Mouse (Mus musculus): ENCODE measurements around the gene Atp8b4.

Atp8b4 gene

DNA sequence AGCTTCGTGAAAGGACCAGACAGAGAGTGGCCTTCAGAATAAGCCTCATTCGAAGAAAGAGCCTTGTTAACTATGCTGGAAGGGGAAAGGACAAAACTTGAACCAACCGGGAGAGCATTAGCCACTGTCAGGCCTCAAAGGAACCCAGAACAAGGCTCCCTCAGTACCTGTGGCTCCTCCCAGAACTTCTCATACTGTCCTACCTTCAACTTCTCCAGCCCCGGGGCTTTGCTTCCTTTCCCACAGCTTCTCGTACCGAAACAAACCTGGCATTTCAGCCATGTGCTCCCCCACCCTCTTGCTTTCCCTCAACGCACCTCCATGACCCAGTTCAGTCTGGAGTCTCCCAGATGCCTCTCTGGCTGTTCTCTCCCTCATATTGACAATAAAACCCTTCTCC, 160.3 kb downstream of the Atp8b4 start:
- Histone ChIP-seq H3K27me3 (ENCODE audit: control insufficient read depth, insufficient read depth, low read length, poor library complexity, severe bottlenecking) (no peaks in the 10 kb centered on the region), H3K36me3 (ENCODE audit: control insufficient read depth, insufficient read depth, low read length, poor library complexity, severe bottlenecking) (no peaks in the 10 kb centered on the region)
- DNase-seq (ENCODE audit: low read depth, low spot score) = no peak

GRCm38 (mm10) chr2:126339516-126339915, 161.0 kb downstream of the Atp8b4 start:
- H3K36me3 ChIP-seq (ENCODE audit: control insufficient read depth, insufficient read depth, low read length, poor library complexity, severe bottlenecking) = no peaks in the 10 kb centered on the region
- no peaks in the 10 kb centered on the region for H3K27me3 ChIP-seq (ENCODE audit: control insufficient read depth, insufficient read depth, low read length, poor library complexity, severe bottlenecking)
- no peak for DNase-seq (ENCODE audit: low read depth, low spot score)

GRCm38 (mm10) chr2:126337143-126337542, 163.3 kb downstream of the Atp8b4 start:
- Histone ChIP-seq H3K36me3 (ENCODE audit: control insufficient read depth, insufficient read depth, low read length, poor library complexity, severe bottlenecking) (no peaks in the 10 kb centered on the region), H3K27me3 (ENCODE audit: control insufficient read depth, insufficient read depth, low read length, poor library complexity, severe bottlenecking) (no peaks in the 10 kb centered on the region)
- no peak for DNase-seq (ENCODE audit: low read depth, low spot score)

GRCm38 (mm10) chr2:126331794-126332193, 168.7 kb downstream of the Atp8b4 start:
- Histone ChIP-seq H3K27me3 (ENCODE audit: control insufficient read depth, insufficient read depth, low read length, poor library complexity, severe bottlenecking) (no peaks in the 10 kb centered on the region), H3K36me3 (ENCODE audit: control insufficient read depth, insufficient read depth, low read length, poor library complexity, severe bottlenecking) (no peaks in the 10 kb centered on the region)
- no peak for DNase-seq (ENCODE audit: low read depth, low spot score)

DNA sequence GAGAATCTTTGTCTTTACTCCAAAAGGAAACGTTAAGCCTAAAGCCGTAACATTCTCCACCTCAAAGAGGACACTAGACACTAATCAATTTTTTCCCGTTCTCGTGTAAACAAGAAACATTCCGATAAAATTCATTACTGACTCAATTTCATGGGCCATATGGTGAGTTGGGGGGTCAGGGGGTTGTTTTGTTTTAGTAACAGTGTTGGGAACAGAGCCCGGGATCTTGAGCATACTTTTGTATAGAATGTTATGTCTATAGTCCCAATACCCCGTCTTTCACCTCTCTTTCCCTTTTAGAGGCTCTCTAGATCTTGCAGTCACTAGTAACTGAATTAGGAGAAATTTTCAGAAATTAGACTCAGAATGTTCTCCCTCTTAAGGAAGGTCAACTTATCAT, 177.3 kb downstream of the Atp8b4 start:
- Histone ChIP-seq H3K36me3 (ENCODE audit: control insufficient read depth, insufficient read depth, low read length, poor library complexity, severe bottlenecking) (no peaks in the 10 kb centered on the region), H3K27me3 (ENCODE audit: control insufficient read depth, insufficient read depth, low read length, poor library complexity, severe bottlenecking) (no peaks in the 10 kb centered on the region)
- no peak for DNase-seq (ENCODE audit: low read depth, low spot score)

- DNase-seq (ENCODE audit: low read depth, low spot score) = no peak
- H3K36me3 ChIP-seq (ENCODE audit: control insufficient read depth, insufficient read depth, low read length, poor library complexity, severe bottlenecking) = no peaks in the 10 kb centered on the region
- H3K27me3 ChIP-seq (ENCODE audit: control insufficient read depth, insufficient read depth, low read length, poor library complexity, severe bottlenecking) = no peaks in the 10 kb centered on the region
These were observed 177.8 kb downstream of the Atp8b4 start for GRCm38 (mm10) chr2:126322631-126323031.

DNA sequence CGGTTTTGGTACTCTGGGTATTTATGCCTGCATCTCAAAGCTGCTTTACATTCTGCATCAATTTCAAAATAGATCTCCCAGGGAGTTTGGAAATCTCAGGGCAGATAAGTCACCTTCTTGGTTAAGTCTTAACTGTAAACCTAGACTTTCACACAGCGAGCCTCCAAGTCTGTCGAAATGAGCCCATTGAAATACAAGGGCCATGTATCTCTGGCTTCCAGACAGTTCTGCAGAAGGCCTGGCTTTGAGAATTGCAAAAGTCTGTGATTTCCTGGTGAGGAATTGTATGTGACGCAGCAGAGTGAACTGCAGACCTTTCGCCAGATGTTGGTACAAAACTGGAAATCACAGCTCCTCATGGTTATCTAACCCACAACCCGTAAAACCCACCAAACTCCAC, 182.4 kb downstream of the Atp8b4 start:
- Histone ChIP-seq H3K36me3 (ENCODE audit: control insufficient read depth, insufficient read depth, low read length, poor library complexity, severe bottlenecking) (no peaks in the 10 kb centered on the region), H3K27me3 (ENCODE audit: control insufficient read depth, insufficient read depth, low read length, poor library complexity, severe bottlenecking) (no peaks in the 10 kb centered on the region)
- DNase-seq (ENCODE audit: low read depth, low spot score) = no peak

GRCm38 (mm10) chr2:126316942-126317341, 183.5 kb downstream of the Atp8b4 start:
- no peak for DNase-seq (ENCODE audit: low read depth, low spot score)
- no peaks in the 10 kb centered on the region for H3K27me3 ChIP-seq (ENCODE audit: control insufficient read depth, insufficient read depth, low read length, poor library complexity, severe bottlenecking)
- no peaks in the 10 kb centered on the region for H3K36me3 ChIP-seq (ENCODE audit: control insufficient read depth, insufficient read depth, low read length, poor library complexity, severe bottlenecking)

DNA sequence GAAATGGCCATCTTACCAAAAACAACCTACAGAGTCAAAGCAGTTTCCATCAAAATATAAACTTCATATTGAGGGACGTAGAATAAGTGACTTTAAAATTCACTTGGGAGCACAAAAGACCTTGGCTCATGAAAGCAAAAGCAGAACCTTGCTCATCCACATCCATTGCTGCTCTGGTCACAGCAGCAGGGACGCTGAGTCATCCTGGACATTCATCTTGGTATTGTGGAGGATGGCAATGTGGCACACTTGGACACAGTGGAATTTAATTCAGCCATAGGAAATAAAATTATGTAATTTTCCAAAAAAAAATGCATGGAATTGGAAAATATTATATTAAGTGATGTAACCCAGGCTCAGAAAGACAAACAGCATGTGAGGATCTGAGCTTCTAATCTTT, 184.1 kb downstream of the Atp8b4 start:
- no peaks in the 10 kb centered on the region for H3K36me3 ChIP-seq (ENCODE audit: control insufficient read depth, insufficient read depth, low read length, poor library complexity, severe bottlenecking)
- H3K27me3 ChIP-seq (ENCODE audit: control insufficient read depth, insufficient read depth, low read length, poor library complexity, severe bottlenecking) = no peaks in the 10 kb centered on the region
- DNase-seq (ENCODE audit: low read depth, low spot score) = no peak

DNA sequence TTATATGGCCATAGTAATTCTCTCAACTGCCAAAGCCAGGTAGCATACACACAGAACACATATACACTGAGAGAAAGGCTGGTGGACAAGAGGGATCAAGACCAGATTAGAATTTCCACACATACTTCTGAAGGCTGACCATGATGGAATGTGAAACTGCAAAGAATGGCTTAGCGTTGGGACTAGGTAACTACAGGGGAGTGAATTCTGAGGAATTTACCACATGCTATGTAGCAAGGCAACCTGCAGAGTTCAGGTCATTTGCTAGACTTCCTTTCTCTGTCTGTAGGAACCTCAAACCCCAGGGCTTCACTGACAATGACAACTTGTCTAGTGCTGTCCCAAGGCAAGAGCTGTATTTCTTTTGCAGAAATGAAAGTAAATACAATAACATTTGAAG, 189.4 kb downstream of the Atp8b4 start:
- Histone ChIP-seq H3K27me3 (ENCODE audit: control insufficient read depth, insufficient read depth, low read length, poor library complexity, severe bottlenecking) (no peaks in the 10 kb centered on the region), H3K36me3 (ENCODE audit: control insufficient read depth, insufficient read depth, low read length, poor library complexity, severe bottlenecking) (no peaks in the 10 kb centered on the region)
- no peak for DNase-seq (ENCODE audit: low read depth, low spot score)

DNA sequence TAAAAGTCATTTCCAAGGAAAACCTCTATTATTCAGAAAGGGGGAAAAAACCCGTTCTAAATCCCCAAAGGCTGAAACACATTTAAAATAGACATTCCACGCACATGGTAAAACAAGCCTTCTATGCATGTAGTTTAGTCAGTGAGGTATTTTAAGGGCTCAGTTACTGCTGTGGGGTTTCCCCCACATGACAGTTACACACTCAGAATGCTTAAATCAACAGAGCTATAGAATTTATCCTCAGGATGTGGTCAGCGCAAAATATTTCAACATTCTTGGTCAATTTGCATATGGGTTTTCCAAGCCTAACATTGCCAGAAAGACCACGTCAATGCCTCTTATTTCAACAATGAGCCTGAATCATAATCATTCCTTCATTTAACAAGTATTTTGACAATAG, 190.5 kb downstream of the Atp8b4 start:
- H3K36me3 ChIP-seq (ENCODE audit: control insufficient read depth, insufficient read depth, low read length, poor library complexity, severe bottlenecking) = no peaks in the 10 kb centered on the region
- no peaks in the 10 kb centered on the region for H3K27me3 ChIP-seq (ENCODE audit: control insufficient read depth, insufficient read depth, low read length, poor library complexity, severe bottlenecking)
- no peak for DNase-seq (ENCODE audit: low read depth, low spot score)

- no peak for DNase-seq (ENCODE audit: low read depth, low spot score)
- Histone ChIP-seq H3K27me3 (ENCODE audit: control insufficient read depth, insufficient read depth, low read length, poor library complexity, severe bottlenecking) (no peaks in the 10 kb centered on the region), H3K36me3 (ENCODE audit: control insufficient read depth, insufficient read depth, low read length, poor library complexity, severe bottlenecking) (no peaks in the 10 kb centered on the region)
These were observed 195.9 kb downstream of the Atp8b4 start for GRCm38 (mm10) chr2:126304621-126305020.

DNA sequence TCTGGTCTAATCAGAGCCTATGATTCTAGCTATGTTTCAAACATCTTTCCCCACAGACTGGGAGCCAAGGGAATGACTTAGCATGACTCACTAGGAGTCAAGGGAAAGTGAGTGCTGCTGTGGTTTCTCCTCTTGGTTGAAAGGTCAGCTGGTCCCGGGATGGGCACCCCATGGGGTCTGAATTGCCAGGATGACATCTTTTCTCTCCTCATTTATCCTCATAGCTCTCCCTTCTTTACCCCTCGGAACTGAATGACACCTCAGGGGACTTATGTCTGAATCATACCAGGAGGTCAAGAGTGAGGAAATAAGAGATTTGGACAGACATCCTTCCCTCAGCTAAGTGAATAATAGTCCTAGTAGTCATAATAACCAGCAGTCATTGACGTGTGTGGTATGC, 197.2 kb downstream of the Atp8b4 start:
- Histone ChIP-seq H3K36me3 (ENCODE audit: control insufficient read depth, insufficient read depth, low read length, poor library complexity, severe bottlenecking) (no peaks in the 10 kb centered on the region), H3K27me3 (ENCODE audit: control insufficient read depth, insufficient read depth, low read length, poor library complexity, severe bottlenecking) (no peaks in the 10 kb centered on the region)
- DNase-seq (ENCODE audit: low read depth, low spot score) = no peak

DNA sequence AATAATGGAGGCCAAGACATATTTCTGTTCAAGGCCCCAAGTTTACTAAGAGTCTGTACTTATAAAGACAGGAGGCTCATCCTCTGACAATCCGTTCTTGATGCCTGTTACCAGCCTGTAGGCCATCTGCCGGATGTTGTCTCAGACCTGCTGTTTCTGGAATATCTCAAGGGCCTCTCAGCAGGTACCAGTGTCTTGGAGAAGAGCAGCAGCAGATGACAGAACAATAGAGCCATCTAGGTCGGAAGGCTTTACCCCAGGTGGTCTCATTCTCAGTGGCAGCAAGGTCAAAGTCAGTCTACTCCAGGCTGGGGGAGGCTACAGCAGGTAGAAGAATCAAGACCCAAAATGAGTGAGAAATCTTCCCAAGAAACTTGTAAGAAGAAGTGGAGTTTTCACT, 198.1 kb downstream of the Atp8b4 start:
- no peak for DNase-seq (ENCODE audit: low read depth, low spot score)
- no peaks in the 10 kb centered on the region for H3K27me3 ChIP-seq (ENCODE audit: control insufficient read depth, insufficient read depth, low read length, poor library complexity, severe bottlenecking)
- no peaks in the 10 kb centered on the region for H3K36me3 ChIP-seq (ENCODE audit: control insufficient read depth, insufficient read depth, low read length, poor library complexity, severe bottlenecking)

DNA sequence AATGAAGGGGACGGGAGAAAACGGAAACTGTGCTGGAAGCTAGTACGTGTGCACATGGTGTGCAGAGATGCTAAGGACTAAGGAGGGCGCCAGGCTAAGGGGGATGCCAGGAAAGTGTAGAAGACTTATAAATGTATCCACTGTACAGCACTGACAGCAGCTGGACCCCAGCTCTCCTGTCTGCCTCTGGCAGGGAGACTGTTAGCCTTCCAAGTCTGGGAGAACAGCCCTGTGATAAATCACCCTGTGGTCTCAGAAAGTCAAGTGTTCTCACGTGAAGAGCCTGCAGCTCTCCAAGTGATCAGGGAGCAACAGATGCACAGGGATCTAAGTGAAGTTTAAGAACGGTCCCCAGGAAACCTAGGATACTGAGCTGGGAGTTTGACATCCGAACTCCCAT, 209.8 kb downstream of the Atp8b4 start:
- no peaks in the 10 kb centered on the region for H3K27me3 ChIP-seq (ENCODE audit: control insufficient read depth, insufficient read depth, low read length, poor library complexity, severe bottlenecking)
- no peak for DNase-seq (ENCODE audit: low read depth, low spot score)
- H3K36me3 ChIP-seq (ENCODE audit: control insufficient read depth, insufficient read depth, low read length, poor library complexity, severe bottlenecking) = no peaks in the 10 kb centered on the region

- no peak for DNase-seq (ENCODE audit: low read depth, low spot score)
- Histone ChIP-seq H3K36me3 (ENCODE audit: control insufficient read depth, insufficient read depth, low read length, poor library complexity, severe bottlenecking) (no peaks in the 10 kb centered on the region), H3K27me3 (ENCODE audit: control insufficient read depth, insufficient read depth, low read length, poor library complexity, severe bottlenecking) (no peaks in the 10 kb centered on the region)
These were observed 212.5 kb downstream of the Atp8b4 start for GRCm38 (mm10) chr2:126287942-126288341.

Measured in splenic B cell, adult 2 months (primary cell).